Mouse (Mus musculus) adrenal gland, adult 18-20 months (tissue): ENCODE results near the gene Trp53inp2. TPM values are rescaled to one million over a fixed set of nuclear protein-coding genes. Genes with fewer than 3 reads are reported as not detected.

ENCODE experiments used
- DNase-seq, 2 experiments: peaks; one replicate each; pipeline ENCODE4 v3.0.0; 2021 to 2022; ENCODE audit warnings: low spot score in 2 of 2
- long read RNA-seq, 2 experiments: library from polyadenylated mRNA; stranded (forward); transcript quantifications; one replicate each; pipeline ENCODE4 v2.0.0; 2021
- total RNA-seq, 2 experiments: library from RNA; stranded (reverse); gene quantifications; 1 replicate in 1 of 2; 2 replicates in 1 of 2; pipeline ENCODE4 v1.2.3; 2021

The Trp53inp2 gene
- 100 to 1,000 TPM; 293 to 384 TPM for total RNA-seq
- long read RNA-seq, experiment 1, transcript Trp53inp2-205 (4 exons, 740 nt) = minor isoform, 9 of 170 reads
- long read RNA-seq, experiment 1, transcript Trp53inp2-201 (4 exons, 3,979 nt) = major isoform, 74 of 170 reads
- long read RNA-seq, experiment 1, partial matches to known transcripts = 74 of 170 reads
- long read RNA-seq, experiment 1, other reads (novel, unspliced or antisense) = 13 of 170 reads
- long read RNA-seq, experiment 2, transcript Trp53inp2-201 (4 exons, 3,979 nt) = major isoform, 10 of 153 reads
- long read RNA-seq, experiment 2, partial matches to known transcripts = 132 of 153 reads
- long read RNA-seq, experiment 2, other reads (novel, unspliced or antisense) = 10 of 153 reads

- peak in 1 of 2 experiments; percentile 22 for DNase-seq
Measured at GRCm38 (mm10) chr2:155380261-155381059, at the start of gene Trp53inp2. Gene Trp53inp2 (plus strand): TSS chr2:155381059.

GRCm38 (mm10) chr2:155331351-155331750 is 49.5 kb upstream of the Trp53inp2 start:
- no peak for DNase-seq

- no peak for DNase-seq
Measured at GRCm38 (mm10) chr2:155333421-155333820, 47.4 kb upstream of the Trp53inp2 start.

GRCm38 (mm10) chr2:155335231-155335630 is 45.6 kb upstream of the Trp53inp2 start:
- DNase-seq = no peak

GRCm38 (mm10) chr2:155336254-155336653 is 44.6 kb upstream of the Trp53inp2 start:
- DNase-seq = no peak

DNA sequence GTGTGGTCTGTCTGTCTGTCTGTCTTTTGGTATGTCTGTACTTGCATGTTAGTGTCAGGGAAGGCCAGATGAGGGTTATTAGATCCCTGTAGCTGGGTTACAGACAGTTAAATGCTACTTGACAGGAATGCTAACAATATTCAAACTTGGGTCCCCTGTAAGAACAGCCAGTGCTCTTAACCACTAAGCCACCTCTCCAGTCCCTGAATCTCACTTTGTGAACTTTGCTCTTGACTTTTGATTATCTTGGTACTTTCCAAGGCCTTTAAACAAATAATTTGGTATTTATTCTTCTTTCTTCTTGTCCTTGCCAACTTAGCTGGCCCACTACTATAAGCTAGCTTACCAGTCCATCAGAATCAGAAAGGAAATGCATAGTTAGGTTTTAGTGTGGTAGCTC is 40.7 kb upstream of the Trp53inp2 start:
- DNase-seq = no peak

GRCm38 (mm10) chr2:155346670-155347069 is 34.2 kb upstream of the Trp53inp2 start:
- DNase-seq = no peak

DNA sequence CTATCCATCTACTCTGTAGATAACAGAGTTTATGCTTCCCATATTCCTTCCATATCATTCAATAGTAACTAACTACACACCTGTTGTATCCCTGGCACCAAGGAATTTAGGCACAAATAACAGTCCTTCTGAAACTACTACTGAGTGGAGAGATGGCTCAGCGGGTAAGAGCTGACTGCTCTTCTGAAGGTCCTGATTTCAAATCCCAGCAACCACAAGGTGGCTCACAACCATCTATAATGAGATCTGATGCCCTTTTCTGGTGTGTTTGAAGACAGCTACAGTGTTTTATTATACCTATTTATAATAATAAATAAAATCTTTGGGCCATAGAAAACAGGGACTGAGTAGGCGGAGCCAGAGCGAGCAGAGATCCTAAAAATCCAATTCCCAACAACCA is 26.5 kb upstream of the Trp53inp2 start:
- DNase-seq = no peak

DNA sequence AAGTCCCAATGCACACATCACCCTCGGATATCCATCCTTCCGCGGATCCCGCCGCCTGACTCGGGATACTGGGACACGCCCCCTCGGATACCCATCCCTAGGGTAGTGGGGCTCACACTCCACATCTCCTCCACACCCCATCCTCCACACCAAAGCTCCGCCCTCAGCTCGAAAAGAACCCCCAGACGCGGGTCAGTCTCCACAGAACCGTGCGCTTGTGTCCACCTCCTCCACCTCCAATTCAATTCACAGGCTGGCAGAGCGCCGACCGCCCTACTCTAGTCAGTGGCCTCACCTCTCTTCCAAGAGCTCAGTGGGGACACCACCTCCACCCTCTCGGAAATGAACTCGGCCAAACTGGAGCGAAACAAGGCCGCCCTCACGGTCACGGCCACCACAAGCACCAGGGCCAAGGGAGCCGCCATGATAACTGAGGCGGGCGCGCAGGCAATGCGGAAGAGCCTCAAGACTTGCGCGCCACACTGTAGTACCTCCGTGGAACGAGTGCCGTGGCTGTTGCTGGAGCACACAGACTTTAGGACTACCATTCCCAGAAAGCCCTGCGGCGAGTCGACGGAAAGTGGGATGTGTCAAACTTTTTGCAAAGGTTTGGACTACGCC is 23.8 kb upstream of the Trp53inp2 start, which contains the start of gene Pigu:
Gene Pigu, minus strand, starts transcription at position 460 of the 621 bp plus-strand sequence.
- peak; percentile 84 to 87 for DNase-seq

GRCm38 (mm10) chr2:155357686-155358399 is 23.0 kb upstream of the Trp53inp2 start:
- DNase-seq = no peak

DNA sequence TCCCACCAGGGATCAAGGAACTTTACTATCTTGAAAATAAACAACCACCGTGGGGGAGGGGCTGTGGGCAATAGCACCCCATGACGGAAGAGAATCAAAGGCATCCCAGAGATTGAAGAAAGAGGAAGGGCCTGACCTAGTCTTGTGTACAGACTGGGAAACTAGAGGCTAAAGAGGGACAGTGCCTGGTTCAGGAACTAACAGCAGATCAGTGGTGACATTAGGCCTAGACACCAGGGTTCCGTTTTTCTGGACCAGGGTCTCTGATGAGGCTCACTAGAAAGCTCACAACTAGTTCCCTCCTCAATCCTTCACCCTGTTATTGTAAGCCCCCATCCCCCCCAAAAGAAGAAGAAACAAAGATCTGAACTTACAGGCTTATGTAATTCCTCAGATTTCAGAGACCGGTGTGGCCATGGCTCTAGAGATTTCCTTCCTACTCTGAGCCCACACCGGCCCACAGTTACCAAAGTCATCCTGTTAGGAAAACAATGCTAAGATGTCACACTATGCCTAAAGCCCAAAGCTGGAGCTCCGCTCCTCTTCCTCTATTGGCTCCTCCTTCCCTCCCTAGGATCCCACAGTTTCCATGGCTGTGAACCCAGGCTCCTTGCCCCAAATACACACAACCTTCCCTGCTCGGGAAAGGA is 13.1 kb upstream of the Trp53inp2 start:
- DNase-seq = no peak

DNA sequence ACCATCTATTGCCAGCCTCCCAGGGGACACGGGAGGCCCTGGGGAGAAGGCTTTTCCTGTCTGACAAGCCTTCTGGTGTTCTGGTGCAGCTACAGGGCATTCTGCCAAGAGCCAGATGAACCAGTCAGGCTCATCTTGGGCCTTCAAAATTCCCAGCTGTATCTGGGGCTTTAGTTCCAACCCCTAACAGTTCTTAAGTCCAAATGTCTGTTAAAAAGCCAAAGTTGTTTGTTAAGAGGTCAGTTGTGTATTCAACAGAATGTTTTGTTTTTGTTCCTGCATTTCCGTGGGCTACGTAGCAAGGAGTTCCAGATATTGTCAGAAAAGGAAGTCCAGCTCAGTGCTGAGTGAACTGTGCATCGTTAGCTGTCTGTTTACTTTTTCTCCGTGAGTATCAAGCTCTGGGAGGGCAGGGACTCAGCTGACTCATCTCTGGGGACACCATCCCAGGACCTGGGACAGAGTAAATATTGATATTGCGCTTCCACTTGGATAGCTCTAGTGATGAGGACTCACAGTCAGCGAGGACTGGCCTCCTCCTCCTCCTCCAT is 11.5 kb upstream of the Trp53inp2 start:
- peak in 1 of 2 experiments; percentile 31 for DNase-seq

DNA sequence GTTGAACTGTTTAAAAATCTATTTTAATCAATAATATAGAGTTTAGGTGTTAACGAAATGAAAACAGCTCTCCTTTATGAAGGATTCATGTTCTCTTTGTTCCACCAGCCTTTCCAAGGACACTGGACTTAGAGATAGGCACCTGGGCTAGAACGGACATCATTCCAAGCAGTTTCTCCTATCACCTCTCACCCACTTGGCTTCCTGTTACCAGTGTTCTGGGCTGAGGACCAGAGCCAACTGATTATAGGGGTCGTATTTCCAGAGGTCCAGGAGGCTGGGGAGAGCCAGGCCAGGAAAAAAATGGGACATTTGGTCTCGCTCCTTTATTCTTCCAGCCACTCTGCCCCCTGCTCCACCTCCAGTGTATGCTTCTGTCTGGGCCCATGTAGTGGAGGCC is 8.4 kb upstream of the Trp53inp2 start:
- DNase-seq = no peak

GRCm38 (mm10) chr2:155373302-155373701 is 7.6 kb upstream of the Trp53inp2 start:
- DNase-seq = no peak

GRCm38 (mm10) chr2:155373886-155374285 is 7.0 kb upstream of the Trp53inp2 start:
- DNase-seq = no peak

DNA sequence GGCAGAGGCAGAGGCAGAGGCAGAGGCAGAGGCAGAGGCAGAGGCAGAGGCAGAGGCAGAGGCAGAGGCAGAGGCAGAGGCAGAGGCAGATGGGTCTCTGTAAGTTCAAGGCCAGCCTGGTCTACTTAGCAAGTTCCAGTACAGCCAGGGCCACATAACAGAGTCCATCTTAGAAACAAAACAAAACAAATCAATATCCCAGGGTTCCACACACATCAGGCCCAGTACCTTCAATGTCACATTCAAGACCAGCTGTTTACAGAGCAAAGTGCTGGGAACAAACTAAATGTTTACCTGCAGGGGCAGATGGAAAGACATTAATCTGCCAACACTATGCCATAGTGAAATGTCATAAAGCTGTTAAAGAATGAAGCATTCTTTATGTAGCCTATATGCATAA is 6.3 kb upstream of the Trp53inp2 start:
- DNase-seq = no peak

- DNase-seq = no peak
Measured at GRCm38 (mm10) chr2:155376191-155376590, 4.7 kb upstream of the Trp53inp2 start.

DNA sequence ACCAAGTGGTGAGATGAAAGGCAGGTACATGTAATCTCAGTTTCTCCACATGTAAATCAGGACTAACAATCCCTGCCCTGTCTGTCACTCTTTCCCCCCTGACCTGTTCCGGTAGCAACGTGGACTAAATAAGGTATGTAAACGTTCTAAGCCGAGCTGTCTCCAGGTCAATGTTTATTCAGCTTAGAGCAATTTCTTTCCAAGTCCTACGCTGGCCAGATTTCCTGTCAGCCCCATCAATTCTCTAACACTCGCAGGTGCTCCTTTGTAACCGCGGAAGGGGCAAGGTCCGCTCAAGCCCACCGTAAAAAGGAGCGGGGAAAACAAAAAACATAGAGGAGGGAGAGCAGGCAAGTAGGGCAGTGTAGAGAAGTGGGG is 190 bp downstream of the Trp53inp2 start:
- DNase-seq = no peak

GRCm38 (mm10) chr2:155381643-155382331 is 928 bp downstream of the Trp53inp2 start:
- DNase-seq = peak; percentile 97 to 98

- no peak for DNase-seq
Measured at GRCm38 (mm10) chr2:155382332-155382700, 1.5 kb downstream of the Trp53inp2 start.
